Mouse (Mus musculus): Measurements from ENCODE around the gene Ddx41. TPM values are rescaled to one million over a fixed set of nuclear protein-coding genes. Genes with fewer than 3 reads are reported as not detected.
A peak's percentile ranks its signal among the peaks of the same experiment; 100 is the strongest.

Gene Ddx41
- polyA plus RNA-seq, 1 experiment = 55.2 TPM

GRCm38 (mm10) chr13:55523951-55524600 is 12.4 kb downstream of the Ddx41 start:
- Histone ChIP-seq H3K27me3 (ENCODE audit: control insufficient read depth, insufficient read depth, low read length, poor library complexity, severe bottlenecking) (no peaks in the 10 kb centered on the region), H3K36me3 (ENCODE audit: control insufficient read depth, insufficient read depth, low read length, poor library complexity, severe bottlenecking) (no peaks in the 10 kb centered on the region), H3K4me3 (ENCODE audit: low read depth, low read length) (no peak overlapping the region; the same call in 1 of the 2 replicates), H3K9me3 (replicated peaks; ENCODE audit: control insufficient read depth, insufficient read depth, low read length, poor library complexity, severe bottlenecking) (no peaks in the 10 kb centered on the region), H3K9ac (ENCODE audit: low read depth, poor library complexity, severe bottlenecking) (peak overlapping the region; percentile 14), H3K27ac (ENCODE audit: insufficient read depth, low read length) (no peak overlapping the region), H3K4me1 (ENCODE audit: control insufficient read depth, insufficient read depth, low read length) (no peaks in the 10 kb centered on the region)
- TF ChIP-seq POLR2A (IDR thresholded peaks at IDR 0.05; ENCODE audit: insufficient read depth, low read length) (no peak), CTCF (IDR thresholded peaks at IDR 0.05; ENCODE audit: low read depth, low read length) (no peak)

- Histone ChIP-seq H3K27me3 (ENCODE audit: control insufficient read depth, insufficient read depth, low read length, poor library complexity, severe bottlenecking) (no peaks in the 10 kb centered on the region), H3K4me1 (ENCODE audit: control insufficient read depth, insufficient read depth, low read length) (no peaks in the 10 kb centered on the region), H3K27ac (ENCODE audit: insufficient read depth, low read length) (no peak overlapping the region), H3K36me3 (ENCODE audit: control insufficient read depth, insufficient read depth, low read length, poor library complexity, severe bottlenecking) (no peaks in the 10 kb centered on the region), H3K4me3 (ENCODE audit: low read depth, low read length) (peak overlapping the region; percentile 34), H3K9ac (ENCODE audit: low read depth, poor library complexity, severe bottlenecking) (peak overlapping the region; percentile 14), H3K9me3 (replicated peaks; ENCODE audit: control insufficient read depth, insufficient read depth, low read length, poor library complexity, severe bottlenecking) (no peaks in the 10 kb centered on the region)
- TF ChIP-seq CTCF (IDR thresholded peaks at IDR 0.05; ENCODE audit: low read depth, low read length) = no peak
- no peak for TF ChIP-seq EP300 (IDR thresholded peaks at IDR 0.05; ENCODE audit: insufficient read depth, low read depth, low read length)
- no peak for TF ChIP-seq POLR2A (IDR thresholded peaks at IDR 0.05; ENCODE audit: insufficient read depth, low read length)
These were observed 13.2 kb downstream of the Ddx41 start for GRCm38 (mm10) chr13:55523278-55523677.

- no peaks in the 10 kb centered on the region for H3K4me1 ChIP-seq (ENCODE audit: control insufficient read depth, insufficient read depth, low read length)
- no peak for TF ChIP-seq POLR2A (IDR thresholded peaks at IDR 0.05; ENCODE audit: insufficient read depth, low read length)
- no peak for TF ChIP-seq CTCF (IDR thresholded peaks at IDR 0.05; ENCODE audit: low read depth, low read length)
- TF ChIP-seq EP300 (IDR thresholded peaks at IDR 0.05; ENCODE audit: insufficient read depth, low read depth, low read length) = no peak
- no peaks in the 10 kb centered on the region for H3K36me3 ChIP-seq (ENCODE audit: control insufficient read depth, insufficient read depth, low read length, poor library complexity, severe bottlenecking)
- H3K27me3 ChIP-seq (ENCODE audit: control insufficient read depth, insufficient read depth, low read length, poor library complexity, severe bottlenecking) = no peaks in the 10 kb centered on the region
- peak overlapping the region; percentile 34; the same call in 1 of the 2 replicates for H3K4me3 ChIP-seq (ENCODE audit: low read depth, low read length)
- peak overlapping the region; percentile 14; the same call in 1 of the 2 replicates for H3K9ac ChIP-seq (ENCODE audit: low read depth, poor library complexity, severe bottlenecking)
- no peaks in the 10 kb centered on the region for H3K9me3 ChIP-seq (replicated peaks; ENCODE audit: control insufficient read depth, insufficient read depth, low read length, poor library complexity, severe bottlenecking)
- H3K27ac ChIP-seq (ENCODE audit: insufficient read depth, low read length) = no peak overlapping the region
These were observed 13.7 kb downstream of the Ddx41 start for GRCm38 (mm10) chr13:55522730-55523129.

GRCm38 (mm10) chr13:55519606-55520005 is 16.9 kb downstream of the Ddx41 start:
- no peak overlapping the region for H3K4me3 ChIP-seq (ENCODE audit: low read depth, low read length)
- TF ChIP-seq POLR2A (IDR thresholded peaks at IDR 0.05; ENCODE audit: insufficient read depth, low read length) (no peak), CTCF (IDR thresholded peaks at IDR 0.05; ENCODE audit: low read depth, low read length) (no peak), EP300 (IDR thresholded peaks at IDR 0.05; ENCODE audit: insufficient read depth, low read depth, low read length) (no peak)

GRCm38 (mm10) chr13:55516955-55517354 is 19.5 kb downstream of the Ddx41 start:
- TF ChIP-seq POLR2A (IDR thresholded peaks at IDR 0.05; ENCODE audit: insufficient read depth, low read length) (no peak), EP300 (IDR thresholded peaks at IDR 0.05; ENCODE audit: insufficient read depth, low read depth, low read length) (no peak), CTCF (IDR thresholded peaks at IDR 0.05; ENCODE audit: low read depth, low read length) (peak; percentile 93)
- no peak overlapping the region for H3K4me3 ChIP-seq (ENCODE audit: low read depth, low read length)
- no peaks in the 10 kb centered on the region for H3K9me3 ChIP-seq (replicated peaks; ENCODE audit: control insufficient read depth, insufficient read depth, low read length, poor library complexity, severe bottlenecking)
- no peaks in the 10 kb centered on the region for H3K27me3 ChIP-seq (ENCODE audit: control insufficient read depth, insufficient read depth, low read length, poor library complexity, severe bottlenecking)
- H3K27ac ChIP-seq (ENCODE audit: insufficient read depth, low read length) = no peak overlapping the region
- H3K9ac ChIP-seq (ENCODE audit: low read depth, poor library complexity, severe bottlenecking) = no peak overlapping the region
- no peaks in the 10 kb centered on the region for H3K36me3 ChIP-seq (ENCODE audit: control insufficient read depth, insufficient read depth, low read length, poor library complexity, severe bottlenecking)
- H3K4me1 ChIP-seq (ENCODE audit: control insufficient read depth, insufficient read depth, low read length) = peaks cover 2% of the 10 kb centered on the region

More at GRCm38 (mm10) chr13:55519606-55520005, 16.9 kb downstream of the Ddx41 start:
- no peaks in the 10 kb centered on the region for H3K4me1 ChIP-seq (ENCODE audit: control insufficient read depth, insufficient read depth, low read length)
- no peak overlapping the region for H3K27ac ChIP-seq (ENCODE audit: insufficient read depth, low read length)
- H3K9me3 ChIP-seq (replicated peaks; ENCODE audit: control insufficient read depth, insufficient read depth, low read length, poor library complexity, severe bottlenecking) = no peaks in the 10 kb centered on the region
- no peaks in the 10 kb centered on the region for H3K27me3 ChIP-seq (ENCODE audit: control insufficient read depth, insufficient read depth, low read length, poor library complexity, severe bottlenecking)
- H3K36me3 ChIP-seq (ENCODE audit: control insufficient read depth, insufficient read depth, low read length, poor library complexity, severe bottlenecking) = no peaks in the 10 kb centered on the region
- no peak overlapping the region for H3K9ac ChIP-seq (ENCODE audit: low read depth, poor library complexity, severe bottlenecking)

- H3K9me3 ChIP-seq (replicated peaks; ENCODE audit: control insufficient read depth, insufficient read depth, low read length, poor library complexity, severe bottlenecking) = no peaks in the 10 kb centered on the region
- peaks cover 11% of the 10 kb centered on the region for H3K4me1 ChIP-seq (ENCODE audit: control insufficient read depth, insufficient read depth, low read length)
- H3K36me3 ChIP-seq (ENCODE audit: control insufficient read depth, insufficient read depth, low read length, poor library complexity, severe bottlenecking) = no peaks in the 10 kb centered on the region
- no peak overlapping the region for H3K4me3 ChIP-seq (ENCODE audit: low read depth, low read length)
- no peaks in the 10 kb centered on the region for H3K27me3 ChIP-seq (ENCODE audit: control insufficient read depth, insufficient read depth, low read length, poor library complexity, severe bottlenecking)
- H3K9ac ChIP-seq (ENCODE audit: low read depth, poor library complexity, severe bottlenecking) = peak overlapping the region; percentile 74
- H3K27ac ChIP-seq (ENCODE audit: insufficient read depth, low read length) = no peak overlapping the region
- TF ChIP-seq EP300 (IDR thresholded peaks at IDR 0.05; ENCODE audit: insufficient read depth, low read depth, low read length) (no peak), POLR2A (IDR thresholded peaks at IDR 0.05; ENCODE audit: insufficient read depth, low read length) (no peak), CTCF (IDR thresholded peaks at IDR 0.05; ENCODE audit: low read depth, low read length) (no peak)
These were observed 22.6 kb downstream of the Ddx41 start for GRCm38 (mm10) chr13:55513828-55514227.
